Mouse (Mus musculus): ENCODE results near the gene Mllt1. TPM values are rescaled to one million over a fixed set of nuclear protein-coding genes. Genes with fewer than 3 reads are reported as not detected.

Mllt1 gene
- total and polyA plus RNA-seq, 3 experiments: 17.1 to 40.4 (median 20.3) TPM

DNA sequence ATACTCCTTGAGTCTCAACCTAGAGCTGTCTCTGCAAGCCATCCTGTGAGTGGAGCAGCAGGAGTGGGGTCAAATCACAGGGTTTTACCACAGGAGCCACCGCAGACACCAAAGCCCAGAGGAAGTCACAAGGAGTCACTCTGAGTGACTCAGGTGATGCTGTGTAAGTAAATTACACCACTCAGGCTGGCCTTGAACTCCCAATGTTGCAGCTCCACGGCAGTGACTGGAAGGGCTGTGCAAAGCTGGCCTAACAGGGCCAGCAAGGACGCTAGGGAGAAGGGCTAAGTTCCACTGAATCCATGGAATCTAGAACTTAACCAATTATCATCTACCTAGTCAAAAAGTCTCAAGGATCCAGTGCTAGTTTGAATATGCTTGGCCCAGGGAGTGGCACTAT is 29.0 kb downstream of the Mllt1 start:
- in situ Hi-C loops (cut with MboI; ENCODE audit: low pct_ligation_motif_present, low pct_unique_long_range_greater_than_20kb, low sequenced_read_pairs) (no loop called here), dilution Hi-C loops (cut with MboI; ENCODE audit: extremely low pct_ligation_motif_present, extremely low pct_unique_long_range_greater_than_20kb, low sequenced_read_pairs) (no loop called here)
- Histone ChIP-seq H3K9me3 (replicated peaks; ENCODE audit: low read length) (no peaks in the 10 kb centered on the region), H3K27me3 (replicated peaks) (no peaks in the 10 kb centered on the region), H3K4me1 (ENCODE audit: control insufficient read depth in 1 of 2, insufficient read depth in 2 of 2) (peaks cover under 1 to 30% of the 10 kb centered on the region in 2 experiments; a peak in 3 of 4 replicates), H3K4me2 (ENCODE audit: insufficient read depth, low read depth, poor library complexity, severe bottlenecking) (no peak overlapping the region), H3K27ac (ENCODE audit: insufficient read depth, low read depth) (no peak overlapping the region), H3K79me2 (replicated peaks; ENCODE audit: control insufficient read depth, extremely low read depth, insufficient read depth, poor library complexity, severe bottlenecking) (no peaks in the 10 kb centered on the region), H3K36me3 (replicated peaks in 1 of 2; ENCODE audit: control insufficient read depth in 1 of 2, insufficient read depth in 1 of 2, low read length in 1 of 2) (peaks cover 56 to 94% of the 10 kb centered on the region in 2 experiments), H3K4me3 (replicated peaks in 1 of 3; ENCODE audit: low read depth in 2 of 3, low read length in 2 of 3, poor library complexity in 1 of 3) (no peak overlapping the region), H3K9ac (ENCODE audit: insufficient read depth, low read depth) (no peak overlapping the region)
- no peak for DNase-seq (ENCODE audit: extremely low read depth)
- no peak for TF ChIP-seq USF2 (conservative IDR thresholded peaks at IDR 0.05; ENCODE audit: low read depth, low read length)
- TF ChIP-seq ZC3H11A (IDR thresholded peaks at IDR 0.05; ENCODE audit: low read depth, low read length): no peak
- TF ChIP-seq UBTF (IDR thresholded peaks at IDR 0.05; ENCODE audit: low read depth, low read length): no peak
- no peak for TF ChIP-seq CTCF (conservative IDR thresholded peaks at IDR 0.05 in 1 of 2, IDR thresholded peaks at IDR 0.05 in 1 of 2; ENCODE audit: low read depth in 2 of 2, low read length in 2 of 2)
- no peak for TF ChIP-seq GABPA (IDR thresholded peaks at IDR 0.05; ENCODE audit: insufficient replicate concordance, low read depth, low read length)
- TF ChIP-seq KAT2A (IDR thresholded peaks at IDR 0.05; ENCODE audit: insufficient replicate concordance, low read length): no peak
- no peak for TF ChIP-seq RCOR1 (conservative IDR thresholded peaks at IDR 0.05; ENCODE audit: low read depth, low read length)
- no peak for TF ChIP-seq MAX (IDR thresholded peaks at IDR 0.05; ENCODE audit: low read length)
- TF ChIP-seq ZMIZ1 (IDR thresholded peaks at IDR 0.05; ENCODE audit: low read depth, low read length): no peak
- TF ChIP-seq NELFE (IDR thresholded peaks at IDR 0.05; ENCODE audit: low read depth, low read length): no peak
- no peak for TF ChIP-seq ZKSCAN1 (IDR thresholded peaks at IDR 0.05; ENCODE audit: borderline replicate concordance, low read depth, low read length)
- no peak for TF ChIP-seq HCFC1 (IDR thresholded peaks at IDR 0.05; ENCODE audit: low read depth, low read length)
- no peak for TF ChIP-seq POLR2AphosphoS2 (IDR thresholded peaks at IDR 0.05; ENCODE audit: low read depth, low read length)
- no peak for TF ChIP-seq PAX5 (IDR thresholded peaks at IDR 0.05; ENCODE audit: low read length)
- TF ChIP-seq TCF12 (IDR thresholded peaks at IDR 0.05; ENCODE audit: low read depth, low read length): no peak
- TF ChIP-seq MYC (IDR thresholded peaks at IDR 0.05; ENCODE audit: low read depth, low read length): no peak

GRCm38 (mm10) chr17:56902698-56903097 is 32.5 kb downstream of the Mllt1 start:
- dilution Hi-C loops (cut with MboI; ENCODE audit: extremely low pct_ligation_motif_present, extremely low pct_unique_long_range_greater_than_20kb, low sequenced_read_pairs): no loop called here

More at GRCm38 (mm10) chr17:56902698-56903097, 32.5 kb downstream of the Mllt1 start:
- H3K4me1 ChIP-seq (ENCODE audit: control insufficient read depth in 1 of 2, insufficient read depth in 2 of 2): peaks cover 2 to 29% of the 10 kb centered on the region in 2 experiments; a peak in 3 of 4 replicates
- in situ Hi-C loops (cut with MboI; ENCODE audit: low pct_ligation_motif_present, low pct_unique_long_range_greater_than_20kb, low sequenced_read_pairs): no loop called here
- H3K4me3 ChIP-seq (replicated peaks in 1 of 3; ENCODE audit: low read depth in 2 of 3, low read length in 2 of 3, poor library complexity in 1 of 3): no peak overlapping the region
- TF ChIP-seq GABPA (IDR thresholded peaks at IDR 0.05; ENCODE audit: insufficient replicate concordance, low read depth, low read length): no peak
- no peak for TF ChIP-seq JUND (conservative IDR thresholded peaks at IDR 0.05; ENCODE audit: low read depth, low read length)
- TF ChIP-seq USF2 (conservative IDR thresholded peaks at IDR 0.05; ENCODE audit: low read depth, low read length): no peak
- TF ChIP-seq EP300 (IDR thresholded peaks at IDR 0.05; ENCODE audit: low read length): no peak
- TF ChIP-seq UBTF (IDR thresholded peaks at IDR 0.05; ENCODE audit: low read depth, low read length): no peak
- H3K4me2 ChIP-seq (ENCODE audit: insufficient read depth, low read depth, poor library complexity, severe bottlenecking): no peak overlapping the region
- no peak overlapping the region for H3K9ac ChIP-seq (ENCODE audit: insufficient read depth, low read depth)
- H3K79me2 ChIP-seq (replicated peaks; ENCODE audit: control insufficient read depth, extremely low read depth, insufficient read depth, poor library complexity, severe bottlenecking): no peaks in the 10 kb centered on the region
- H3K27me3 ChIP-seq (replicated peaks): no peaks in the 10 kb centered on the region
- peaks cover 76 to 97% of the 10 kb centered on the region in 2 experiments for H3K36me3 ChIP-seq (replicated peaks in 1 of 2; ENCODE audit: control insufficient read depth in 1 of 2, insufficient read depth in 1 of 2, low read length in 1 of 2)
- H3K9me3 ChIP-seq (replicated peaks; ENCODE audit: low read length): no peaks in the 10 kb centered on the region
- DNase-seq (ENCODE audit: extremely low read depth): no peak
- no peak overlapping the region for H3K27ac ChIP-seq (ENCODE audit: insufficient read depth, low read depth)
